Mouse (Mus musculus) midbrain, embryonic 10.5 days (tissue): ENCODE measurements at regions not wholly inside any gene's neighbourhood (a gene's known extent, or its start where the extent isn't known, plus 50 kb on each side); places are given as distances from the start of the nearest gene placed in this dataset.

ENCODE experiments used
- DNase-seq: peaks from one replicate; pipeline ENCODE4 v3.0.0-alpha.2; 2017; ENCODE audit warnings: low spot score
- H3K27ac ChIP-seq: fragments of 300-500 bp; sonication (generic); replicated peaks from 2 replicates; pipeline ENCODE4 v1.5.1; 2016; ENCODE audit warnings: mild to moderate bottlenecking
- H3K27me3 ChIP-seq: fragments of 300-500 bp; sonication (generic); 2 replicates; pipeline ENCODE4 v1.6.1; 2016; ENCODE audit warnings: low read depth, mild to moderate bottlenecking; ENCODE audit not compliant: poor library complexity, severe bottlenecking
- H3K36me3 ChIP-seq: fragments of 300-500 bp; sonication (generic); 2 replicates; pipeline ENCODE4 v1.6.1; 2016; ENCODE audit warnings: mild to moderate bottlenecking, moderate library complexity
- H3K4me1 ChIP-seq: fragments of 300-500 bp; sonication (generic); 2 replicates; pipeline ENCODE4 v1.6.1; 2016
- H3K4me3 ChIP-seq: fragments of 300-500 bp; sonication (generic); 2 replicates; pipeline ENCODE4 v1.5.1; 2016; ENCODE audit warnings: mild to moderate bottlenecking, moderate library complexity
- H3K9me3 ChIP-seq: fragments of 300-500 bp; sonication (generic); replicated peaks from 2 replicates; pipeline ENCODE4 v1.6.1; 2016; ENCODE audit warnings: mild to moderate bottlenecking
- WGBS: fragments of 180-500 bp; shearing (Covaris S2); methylation state at CpG from one replicate; pipeline ENCODE4 v1.1.7; 2016; 5-methylcytosine and 5-hydroxymethylcytosine counted together

GRCm38 (mm10) chr10:122183025-122183424, 85.9 kb upstream of the Rxylt1 start:
- WGBS = 37% methylated on average over 4 of the region's 4 CpGs
- no peak for DNase-seq
- Histone ChIP-seq H3K4me1 (no peaks in the 10 kb centered on the region), H3K36me3 (no peaks in the 10 kb centered on the region), H3K4me3 (no peak overlapping the region), H3K27me3 (no peaks in the 10 kb centered on the region), H3K9me3 (no peaks in the 10 kb centered on the region), H3K27ac (no peak overlapping the region)

DNA sequence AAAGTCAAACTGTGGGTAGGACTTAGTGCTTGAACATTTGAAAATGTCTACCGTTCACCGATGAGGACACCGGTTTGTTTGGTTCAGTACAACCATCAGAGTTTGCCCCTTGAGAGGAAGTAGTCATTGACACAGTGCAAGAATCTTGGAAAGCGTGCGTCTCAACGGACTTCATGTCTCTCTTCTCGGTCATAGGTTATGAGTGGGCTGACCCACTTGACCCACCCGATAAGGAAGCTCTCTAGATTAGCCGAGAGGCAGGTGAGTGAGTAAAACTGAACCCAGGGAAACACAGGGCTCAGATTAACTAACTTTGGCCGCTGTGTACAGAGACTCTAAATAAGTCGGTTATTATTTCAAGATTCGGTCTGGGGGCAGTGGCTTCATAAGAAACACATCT, 51.9 kb upstream of the Rxylt1 start:
- Histone ChIP-seq H3K4me1 (no peaks in the 10 kb centered on the region), H3K9me3 (no peaks in the 10 kb centered on the region), H3K27me3 (no peaks in the 10 kb centered on the region), H3K36me3 (no peaks in the 10 kb centered on the region), H3K27ac (no peak overlapping the region), H3K4me3 (no peak overlapping the region)
- 92% methylated on average over 12 of the region's 12 CpGs for WGBS
- no peak for DNase-seq

DNA sequence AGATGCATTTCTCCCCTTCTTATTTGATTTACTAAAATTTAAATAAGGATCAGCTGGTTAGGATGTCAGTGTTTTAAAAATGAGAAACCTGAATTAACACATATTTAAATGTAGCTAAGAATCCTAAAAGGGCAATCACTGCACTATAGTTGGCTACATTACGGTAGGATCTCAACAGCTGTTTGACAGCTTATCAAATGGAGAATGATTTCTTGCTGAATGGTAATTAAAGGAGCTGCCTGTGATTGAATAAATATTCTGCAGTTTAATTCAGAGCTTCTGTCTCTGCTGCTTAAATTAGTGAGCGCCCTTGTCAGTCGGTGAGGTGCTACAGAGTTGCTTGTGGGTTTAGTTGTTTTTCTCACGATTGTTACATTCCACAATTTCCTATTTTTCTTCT, 51.4 kb upstream of the Rxylt1 start:
- DNase-seq = no peak
- Histone ChIP-seq H3K4me1 (no peaks in the 10 kb centered on the region), H3K27ac (no peak overlapping the region), H3K27me3 (no peaks in the 10 kb centered on the region), H3K4me3 (no peak overlapping the region), H3K36me3 (no peaks in the 10 kb centered on the region), H3K9me3 (no peaks in the 10 kb centered on the region)
- 95% methylated on average over 4 of the region's 4 CpGs for WGBS
